Comparison of ENCODE assay signal across 9 mouse cellular contexts in genomic region chr11:117059981-117060705, GRCm38 (mm10). TPM values are rescaled to one million over a fixed set of nuclear protein-coding genes. Genes with fewer than 3 reads are reported as not detected.
A peak's percentile ranks its signal among the peaks of the same experiment; 100 is the strongest.
DNase-seq lines count a peak whose midpoint lies in the region; ATAC-seq and TF ChIP-seq lines count a peak whose summit lies in the region.
"Had no signal": no experiment of that assay in that cellular context is flagged by ENCODE, and none has a peak within 500 bp of the region (broad histone marks: within the 10 kb centered on the region; RNA-seq: fewer than 3 reads in every experiment).

No protein-coding gene starts in this region.

- no peak for DNase-seq in limb, embryonic 14.5 days (ENCODE audit: low spot score)
- no peak for DNase-seq in limb, embryonic 10.5 days (ENCODE audit: low spot score)
- no peak for DNase-seq in forebrain, embryonic 10.5 days (ENCODE audit: extremely low spot score, low spot score)
- peak; percentile 79 for DNase-seq in layer of hippocampus, adult 9-11 months
- no peak for DNase-seq in gastrocnemius, postnatal 25 days
- DNase-seq in kidney, postnatal 25 days = no peak

- H3K4me3 ChIP-seq in limb, embryonic 14.5 days (replicated peaks; ENCODE audit: low read length) = no peak overlapping the region
- H3K4me3 ChIP-seq in limb, embryonic 10.5 days = no peak overlapping the region
- H3K4me3 ChIP-seq in forebrain, embryonic 10.5 days = peak overlapping the region; percentile 38
- H3K4me3 ChIP-seq in neural tube, embryonic 14.5 days (ENCODE audit: low read depth, low read length) = no peak overlapping the region

- H3K4me1 ChIP-seq in limb, embryonic 14.5 days (ENCODE audit: control insufficient read depth, insufficient read depth, low read length) = peaks cover 4% of the 10 kb centered on the region; the same call in 1 of the 2 replicates
- H3K4me1 ChIP-seq in limb, embryonic 10.5 days = peaks cover 33% of the 10 kb centered on the region
- H3K4me1 ChIP-seq in forebrain, embryonic 10.5 days = peaks cover 46% of the 10 kb centered on the region
- peaks cover 11% of the 10 kb centered on the region for H3K4me1 ChIP-seq in neural tube, embryonic 14.5 days (ENCODE audit: control insufficient read depth, insufficient read depth, low read length)

- no peaks in the 10 kb centered on the region for H3K9me3 ChIP-seq in limb, embryonic 14.5 days (ENCODE audit: control insufficient read depth, low read length)
- no peaks in the 10 kb centered on the region for H3K9me3 ChIP-seq in limb, embryonic 10.5 days (replicated peaks)
- H3K9me3 ChIP-seq in forebrain, embryonic 10.5 days = no peaks in the 10 kb centered on the region
- H3K9me3 ChIP-seq in neural tube, embryonic 14.5 days (ENCODE audit: control insufficient read depth, low read length) = no peaks in the 10 kb centered on the region
- H3K9me3 ChIP-seq: G1E had no signal

- WGBS in limb, embryonic 14.5 days = 17% methylated on average over 19 of the region's 19 CpGs
- WGBS in limb, embryonic 10.5 days = 20% methylated on average over 19 of the region's 19 CpGs
- 4% methylated on average over 19 of the region's 19 CpGs for WGBS in forebrain, embryonic 10.5 days
- WGBS in neural tube, embryonic 14.5 days = 4% methylated on average over 19 of the region's 19 CpGs

- no peaks in the 10 kb centered on the region for H3K27me3 ChIP-seq in limb, embryonic 14.5 days (ENCODE audit: control insufficient read depth, insufficient read depth, low read length)
- H3K27me3 ChIP-seq in limb, embryonic 10.5 days (ENCODE audit: low read depth, poor library complexity, severe bottlenecking) = peaks cover 10% of the 10 kb centered on the region; the same call in 1 of the 2 replicates
- peaks cover 26% of the 10 kb centered on the region for H3K27me3 ChIP-seq in forebrain, embryonic 10.5 days (ENCODE audit: poor library complexity, severe bottlenecking)
- H3K27me3 ChIP-seq in neural tube, embryonic 14.5 days (ENCODE audit: control insufficient read depth, insufficient read depth, low read length) = no peaks in the 10 kb centered on the region

- H3K36me3 ChIP-seq in limb, embryonic 14.5 days (ENCODE audit: control insufficient read depth, insufficient read depth, low read length) = no peaks in the 10 kb centered on the region
- H3K36me3 ChIP-seq in limb, embryonic 10.5 days = no peaks in the 10 kb centered on the region
- H3K36me3 ChIP-seq in forebrain, embryonic 10.5 days (replicated peaks) = no peaks in the 10 kb centered on the region
- H3K36me3 ChIP-seq in neural tube, embryonic 14.5 days (ENCODE audit: control insufficient read depth, insufficient read depth, low read length) = no peaks in the 10 kb centered on the region
- H3K36me3 ChIP-seq: G1E had no signal

- H3K27ac ChIP-seq in limb, embryonic 14.5 days (replicated peaks; ENCODE audit: low read depth, low read length) = no peak overlapping the region
- H3K27ac ChIP-seq in limb, embryonic 10.5 days = no peak overlapping the region
- peak overlapping the region; percentile 75 for H3K27ac ChIP-seq in forebrain, embryonic 10.5 days
- H3K27ac ChIP-seq in neural tube, embryonic 14.5 days (ENCODE audit: low read depth, low read length) = peak overlapping the region; percentile 78

- TF ChIP-seq POLR2A in limb, embryonic 14.5 days (IDR thresholded peaks at IDR 0.05; ENCODE audit: borderline replicate concordance, extremely low read depth, insufficient read depth, insufficient read length) = no peak

- peak overlapping the region; percentile 16; the same call in 1 of the 2 replicates for H3K9ac ChIP-seq in limb, embryonic 14.5 days (ENCODE audit: low read depth, low read length, severe bottlenecking)
- peak overlapping the region; percentile 18; the same call in 1 of the 2 replicates for H3K9ac ChIP-seq in neural tube, embryonic 14.5 days (replicated peaks; ENCODE audit: low read depth, low read length)

- no peak for ATAC-seq in limb, embryonic 14.5 days (ENCODE audit: low FRiP score, low read depth)
- ATAC-seq in neural tube, embryonic 14.5 days (ENCODE audit: low read depth) = no peak
- ATAC-seq in inflammation-experienced regulatory T-cells, adult 6 months = no peak

- no peak overlapping the region for H3K4me2 ChIP-seq in limb, embryonic 14.5 days (replicated peaks; ENCODE audit: low read depth, low read length, severe bottlenecking)
- H3K4me2 ChIP-seq in neural tube, embryonic 14.5 days (ENCODE audit: low read depth, low read length) = 0 out of 2 replicates have a peak overlapping the region, but pooled peaks have one; percentile 19

RNA-seq across cellular contexts. Expression of gene Sec14l1, which starts 54.8 kb away (rescaled TPM):
- 72.5 and 85.2 TPM in 2 replicates for polyA plus RNA-seq in limb, embryonic 14.5 days (2012; rRNA removed)
- polyA plus RNA-seq in limb, embryonic 14.5 days (2014; fragmentation: Nextera tagmentation; extraction: Ambion mirVana) = 38.7 and 40.3 TPM in 2 replicates
- polyA plus RNA-seq in limb, embryonic 10.5 days (2016; fragmentation: Nextera tagmentation; extraction: Ambion mirVana) = 40.1 and 47.8 TPM in 2 replicates
- 44.3 and 46.7 TPM in 2 replicates for polyA plus RNA-seq in forebrain, embryonic 10.5 days (2016; fragmentation: Nextera tagmentation; extraction: Ambion mirVana)
- 41.6 and 44.2 TPM in 2 replicates for polyA plus RNA-seq in neural tube, embryonic 14.5 days (2014; fragmentation: Nextera tagmentation; extraction: Ambion mirVana)
- 10 to 100 TPM; 20.1 to 25.6 (median 21.9) TPM for polyA plus RNA-seq in inflammation-experienced regulatory T-cells, adult 6 months (2017; shearing (Covaris generic))
- 10 to 100 TPM; 40.7 to 45.1 TPM for total RNA-seq in gastrocnemius, postnatal 25 days (2021)

Comparison
In these comparisons a context has a peak if more than half of its experiments do, and no peak if none do; other contexts are left out.
1. H3K27ac ChIP-seq: peak in forebrain, embryonic 10.5 days (single experiment) and neural tube, embryonic 14.5 days (single experiment); none in limb, embryonic 14.5 days (single experiment) and limb, embryonic 10.5 days (single experiment).